Mouse (Mus musculus): ENCODE data around the gene Mrc1.
A peak's percentile ranks its signal among the peaks of the same experiment; 100 is the strongest.
"Not testable (repeated sequence)": the region's sequence is repeated elsewhere in the genome, so short reads cannot be mapped to it uniquely, and the experiment has no call there.

Mrc1 gene

DNA sequence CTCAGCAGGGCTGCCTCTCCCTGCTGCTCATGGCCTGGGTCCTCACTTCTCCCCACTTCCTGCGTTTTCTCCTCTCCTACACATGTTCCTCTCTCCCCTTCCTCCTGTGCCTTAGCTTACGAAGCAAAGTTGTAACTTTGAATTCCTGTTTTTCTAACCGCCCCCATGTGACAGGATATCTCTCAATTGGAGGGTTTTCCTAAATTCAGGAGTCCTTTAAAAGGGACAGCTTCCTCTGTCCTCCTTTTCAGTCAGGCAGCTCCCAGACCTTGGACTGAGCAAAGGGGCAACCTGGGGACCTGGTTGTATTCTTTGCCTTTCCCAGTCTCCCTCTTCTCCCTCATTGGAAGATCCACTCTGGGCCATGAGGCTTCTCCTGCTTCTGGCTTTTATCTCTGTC, at the start of gene Mrc1:
Mrc1 (plus strand) TSS at position 244 of the 400 bp plus-strand sequence.
- no peak for DNase-seq

DNA sequence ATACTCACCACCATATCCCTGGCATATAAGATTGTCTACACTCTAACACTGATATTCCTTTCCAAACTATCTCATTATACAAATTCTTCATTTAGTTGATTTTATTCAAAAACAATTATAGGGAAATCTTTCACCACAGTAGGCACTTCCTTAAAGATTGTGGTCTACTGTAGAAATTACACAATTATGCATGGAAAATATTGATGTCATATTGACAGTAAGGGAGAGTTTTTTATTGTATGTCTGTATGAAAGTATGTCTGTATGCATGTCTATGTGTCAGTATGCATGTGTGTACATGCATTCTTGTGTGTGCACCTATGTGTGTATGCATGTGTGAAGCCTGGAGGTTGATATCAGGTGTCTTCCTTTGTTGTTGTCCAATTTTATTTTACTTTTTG, 44.8 kb upstream of the Mrc1 start:
- DNase-seq = no peak

DNA sequence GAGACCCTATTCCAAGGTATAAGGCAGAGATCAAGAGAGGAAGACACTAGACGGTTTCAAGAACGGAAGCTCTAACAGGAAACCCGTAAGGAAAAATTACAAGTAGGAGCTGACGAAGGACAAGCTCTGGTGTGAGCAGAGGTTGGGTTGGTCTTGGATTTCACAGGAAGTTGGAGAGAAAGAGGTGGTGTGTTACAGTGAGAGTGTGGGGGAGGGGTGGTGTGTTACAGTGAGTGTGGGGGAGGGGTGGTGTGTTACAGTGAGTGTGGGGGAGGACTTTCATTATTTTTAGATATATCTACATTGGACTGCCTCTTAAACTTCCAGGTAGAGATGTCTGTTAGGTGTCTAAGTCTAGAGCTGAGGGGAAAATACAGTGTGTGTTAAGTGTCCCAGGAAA, 38.5 kb upstream of the Mrc1 start:
- no peak for DNase-seq

DNA sequence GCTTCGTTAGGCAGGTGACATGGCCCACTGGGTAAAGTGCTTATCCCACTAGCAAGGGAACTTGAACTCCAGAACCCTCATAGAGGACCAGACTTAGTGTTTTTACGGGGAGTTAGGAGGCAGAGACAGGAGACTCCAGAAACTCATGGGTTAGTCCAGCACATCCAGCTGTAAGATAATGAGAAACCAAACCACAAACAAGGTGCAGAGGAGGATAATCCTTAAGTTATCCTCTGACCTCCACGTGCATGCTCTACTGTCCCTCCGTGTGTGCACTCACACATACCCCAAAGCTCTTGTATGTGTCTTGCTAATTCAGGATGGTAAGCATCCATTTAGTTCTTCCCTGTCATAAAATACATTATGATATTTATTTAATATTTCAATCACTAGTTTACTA, 37.6 kb upstream of the Mrc1 start:
- DNase-seq = no peak

DNA sequence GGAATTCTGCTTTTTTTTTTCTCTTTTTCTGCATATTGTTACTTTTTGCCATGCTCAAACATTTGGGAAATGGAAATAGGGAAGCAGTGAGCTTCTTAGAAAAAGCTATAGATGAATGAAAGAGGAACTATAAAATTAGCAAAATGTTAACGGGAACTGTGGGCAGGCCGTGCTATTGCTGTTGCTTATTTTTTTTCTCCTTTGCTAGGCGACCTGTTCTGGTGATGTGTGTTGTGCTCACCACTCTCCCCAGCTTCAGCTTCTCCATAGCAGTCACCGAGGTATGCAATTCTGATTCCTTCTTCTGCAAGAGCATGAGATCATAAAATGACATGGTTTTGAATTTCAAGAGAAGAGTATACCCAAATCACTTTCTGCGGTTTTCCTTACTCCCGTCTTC, 37.1 kb upstream of the Mrc1 start:
- DNase-seq = no peak

DNA sequence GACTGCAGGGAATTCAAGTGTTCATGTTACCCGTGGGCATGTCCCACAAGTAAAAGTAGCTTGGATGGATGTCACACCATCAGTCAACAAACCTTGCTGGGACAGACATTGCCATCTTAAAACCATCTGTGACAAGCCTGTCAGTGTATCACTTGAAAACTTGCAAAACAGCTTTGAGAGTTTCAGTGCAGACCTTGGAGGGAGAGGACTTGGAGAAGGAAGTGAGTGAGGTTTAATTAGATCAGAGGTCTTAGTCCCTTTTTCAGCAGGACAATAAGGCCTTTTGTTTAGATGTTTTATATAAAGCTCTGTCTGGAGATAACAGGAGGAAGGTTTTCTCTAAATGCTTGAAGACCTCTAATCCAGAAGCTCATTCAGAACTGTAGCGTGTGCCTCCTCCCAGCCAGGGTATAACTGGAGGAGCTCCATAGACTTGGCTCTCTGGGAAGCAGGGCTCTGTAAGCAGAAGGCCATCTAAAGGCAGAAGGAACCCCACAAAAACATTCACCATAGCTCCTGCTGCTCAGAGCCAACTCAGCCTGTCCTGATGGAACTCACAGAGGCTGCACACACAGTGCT, 30.8 kb upstream of the Mrc1 start:
- not testable (repeated sequence) for DNase-seq

DNA sequence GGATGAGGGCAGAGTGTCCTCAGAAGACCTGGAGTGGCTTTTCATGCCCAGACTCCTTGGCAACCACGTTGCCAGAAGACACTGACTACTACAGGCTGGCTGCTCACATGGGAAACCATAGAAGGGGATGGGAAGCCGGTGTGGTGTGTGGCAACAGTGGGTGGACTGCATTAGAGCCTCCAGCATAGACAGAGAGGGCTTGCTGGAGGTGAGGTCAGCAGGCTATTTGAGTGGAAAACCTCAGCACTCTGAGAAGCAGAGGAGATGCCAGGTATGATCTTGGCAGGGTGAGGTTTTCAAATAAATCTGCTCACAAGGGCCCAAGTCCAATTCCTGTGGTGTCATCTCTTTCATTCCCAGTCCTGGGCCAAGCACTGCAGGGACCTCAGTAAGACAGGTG, 29.6 kb upstream of the Mrc1 start:
- peak; percentile 5 for DNase-seq

DNA sequence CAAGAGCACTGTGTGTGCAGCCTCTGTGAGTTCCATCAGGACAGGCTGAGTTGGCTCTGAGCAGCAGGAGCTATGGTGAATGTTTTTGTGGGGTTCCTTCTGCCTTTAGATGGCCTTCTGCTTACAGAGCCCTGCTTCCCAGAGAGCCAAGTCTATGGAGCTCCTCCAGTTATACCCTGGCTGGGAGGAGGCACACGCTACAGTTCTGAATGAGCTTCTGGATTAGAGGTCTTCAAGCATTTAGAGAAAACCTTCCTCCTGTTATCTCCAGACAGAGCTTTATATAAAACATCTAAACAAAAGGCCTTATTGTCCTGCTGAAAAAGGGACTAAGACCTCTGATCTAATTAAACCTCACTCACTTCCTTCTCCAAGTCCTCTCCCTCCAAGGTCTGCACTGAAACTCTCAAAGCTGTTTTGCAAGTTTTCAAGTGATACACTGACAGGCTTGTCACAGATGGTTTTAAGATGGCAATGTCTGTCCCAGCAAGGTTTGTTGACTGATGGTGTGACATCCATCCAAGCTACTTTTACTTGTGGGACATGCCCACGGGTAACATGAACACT, 28.2 kb upstream of the Mrc1 start:
- DNase-seq = not testable (repeated sequence)

DNA sequence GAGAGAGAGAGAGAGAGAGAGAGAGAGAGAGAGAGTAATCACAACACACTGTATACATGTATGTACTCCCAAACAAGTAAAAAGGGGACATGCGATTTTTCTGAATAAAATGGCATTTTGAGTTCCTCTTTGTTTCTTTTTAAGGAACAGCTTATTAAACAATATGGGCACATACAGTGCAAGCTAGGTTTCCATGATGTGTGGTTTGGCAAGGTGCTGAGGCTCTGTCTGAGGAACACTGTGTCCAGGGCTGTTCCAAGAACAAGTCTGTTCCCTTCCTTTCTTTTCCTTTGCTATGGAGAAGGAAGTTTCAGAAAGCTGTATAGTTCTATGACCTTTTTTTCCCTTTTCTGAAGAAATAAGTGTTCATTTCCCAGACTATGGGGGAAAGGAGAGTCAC, 24.9 kb upstream of the Mrc1 start:
- no peak for DNase-seq

DNA sequence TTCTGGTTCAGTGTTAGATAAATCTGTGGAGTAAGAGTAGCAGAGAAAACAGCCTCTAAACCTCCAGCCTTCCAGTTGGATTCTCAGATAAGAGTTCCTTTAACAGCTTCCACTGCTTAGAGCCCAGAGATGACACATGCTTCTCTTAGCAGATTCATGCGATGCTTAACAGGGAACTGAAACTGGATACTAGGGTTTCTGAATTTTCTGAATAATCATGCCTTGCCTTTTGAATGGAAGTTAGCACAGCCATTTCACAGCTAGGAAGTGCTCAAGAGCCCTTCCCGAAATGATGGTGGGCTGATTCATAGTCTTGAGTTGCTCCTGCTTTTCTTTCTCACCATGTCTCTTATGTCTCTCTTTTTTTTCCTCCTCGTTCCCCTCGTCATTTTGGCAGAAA, 22.4 kb upstream of the Mrc1 start:
- DNase-seq = no peak

DNA sequence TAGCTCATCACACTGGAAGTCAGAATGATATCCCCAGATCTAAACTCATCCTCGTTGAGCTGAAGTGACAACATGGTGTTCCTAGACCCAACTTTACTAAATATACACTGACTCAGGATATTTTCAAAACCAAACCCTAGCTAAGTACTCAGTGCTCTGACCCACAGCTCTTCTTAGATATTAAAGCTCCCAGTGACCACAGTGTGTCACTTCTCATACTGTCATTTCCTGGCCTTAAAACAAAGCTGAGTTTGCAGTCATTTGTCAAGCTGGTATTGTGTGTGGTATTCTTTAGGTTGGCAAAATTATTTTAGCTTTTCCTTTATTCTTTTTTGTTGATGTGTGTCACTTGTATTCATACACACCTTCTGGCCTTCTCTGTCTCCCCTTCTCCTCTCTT, 18.5 kb upstream of the Mrc1 start:
- no peak for DNase-seq

DNA sequence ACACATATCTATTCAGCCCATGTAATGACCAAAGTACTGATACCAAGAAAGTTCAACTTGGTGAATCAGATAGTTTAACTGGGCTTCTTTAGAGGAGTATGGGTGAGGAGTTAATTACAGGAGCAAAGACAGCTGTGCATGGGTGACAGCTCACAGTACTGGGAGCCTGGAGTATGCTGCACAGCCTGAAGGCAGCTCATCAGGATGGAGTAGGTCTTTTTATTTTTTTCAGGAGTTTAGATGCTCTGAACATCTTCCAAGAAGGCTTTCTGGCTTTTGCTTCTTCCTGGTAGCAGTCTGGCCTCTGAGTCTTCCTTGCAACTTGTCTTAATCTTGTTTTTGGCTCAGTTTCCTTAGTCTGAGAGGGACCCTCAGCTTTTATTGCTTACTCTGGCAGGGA, 17.6 kb upstream of the Mrc1 start:
- no peak for DNase-seq

DNA sequence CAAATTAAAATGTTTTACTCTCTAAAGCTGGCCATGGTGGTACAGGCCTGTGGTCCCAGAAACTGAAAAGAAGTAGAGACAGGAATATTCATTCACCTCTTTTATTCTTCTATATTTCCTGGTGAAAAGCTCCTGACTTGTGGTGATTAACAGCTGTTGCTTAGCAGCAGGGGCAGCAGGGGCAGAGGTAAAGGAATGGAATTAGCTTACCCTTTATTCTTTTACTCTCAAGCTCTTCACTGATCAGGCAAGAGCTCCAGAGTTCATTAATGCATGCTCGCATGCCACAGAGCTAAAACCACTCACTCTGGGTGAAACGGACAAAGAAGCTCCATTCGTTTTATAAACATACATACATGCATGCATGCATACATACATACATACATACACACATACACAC, 14.4 kb upstream of the Mrc1 start:
- DNase-seq = no peak

DNA sequence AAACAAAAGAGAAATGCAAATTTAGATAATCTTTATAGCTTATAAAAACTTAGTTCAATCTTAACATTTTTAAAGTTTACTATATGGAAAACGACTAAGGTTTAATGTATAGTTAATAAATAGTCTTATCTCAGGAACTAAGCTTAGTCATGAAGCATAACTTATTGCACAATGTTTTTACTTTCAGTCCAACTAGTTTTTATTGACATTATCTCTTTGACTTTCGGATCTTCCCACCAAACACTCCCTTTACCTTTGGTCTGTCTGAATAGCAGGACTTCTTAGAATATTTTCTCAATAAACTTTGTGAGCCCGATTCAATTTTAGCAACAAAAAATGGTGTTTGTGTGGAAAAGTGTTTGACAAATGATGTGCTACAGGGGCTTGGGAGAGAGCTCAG, 12.5 kb upstream of the Mrc1 start:
- no peak for DNase-seq

DNA sequence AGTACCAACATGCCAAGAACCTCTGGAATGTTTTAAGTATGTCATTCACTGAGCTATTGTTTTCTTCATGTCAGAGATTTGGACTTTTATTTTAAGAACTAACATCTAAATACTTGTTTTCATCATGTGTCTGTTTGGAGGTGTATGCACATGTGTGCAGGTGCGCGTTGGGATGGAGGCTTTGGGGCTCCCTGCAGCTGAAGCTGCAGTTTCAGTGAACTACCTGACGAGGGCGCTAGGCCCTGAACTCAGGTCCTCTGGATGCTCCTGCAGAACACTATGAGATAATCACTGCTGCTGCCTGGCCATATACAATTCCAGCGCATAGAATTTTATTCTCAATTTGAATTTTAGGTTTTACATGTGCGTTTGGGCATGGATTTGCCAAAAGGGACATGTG, 11.1 kb upstream of the Mrc1 start:
- DNase-seq = no peak

DNA sequence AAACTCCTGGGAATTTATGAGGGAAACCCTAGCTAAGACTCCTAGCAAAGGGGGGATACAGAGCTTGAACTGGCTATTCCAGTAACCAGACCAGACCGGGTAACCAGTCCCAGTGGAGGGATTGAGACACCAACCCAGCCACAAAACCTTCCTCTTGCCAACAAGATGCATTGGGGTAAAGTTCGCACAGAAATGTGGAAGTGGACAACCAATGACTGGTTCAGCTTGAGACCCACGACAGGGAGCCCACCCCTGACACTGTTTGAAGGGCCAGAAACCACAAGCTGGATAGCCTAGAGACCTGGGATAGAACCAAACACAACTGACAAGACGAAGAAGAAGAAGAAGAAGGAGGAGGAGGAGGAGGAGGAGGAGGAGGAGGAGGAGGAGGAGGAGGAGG, 4.8 kb upstream of the Mrc1 start:
- DNase-seq = no peak

DNA sequence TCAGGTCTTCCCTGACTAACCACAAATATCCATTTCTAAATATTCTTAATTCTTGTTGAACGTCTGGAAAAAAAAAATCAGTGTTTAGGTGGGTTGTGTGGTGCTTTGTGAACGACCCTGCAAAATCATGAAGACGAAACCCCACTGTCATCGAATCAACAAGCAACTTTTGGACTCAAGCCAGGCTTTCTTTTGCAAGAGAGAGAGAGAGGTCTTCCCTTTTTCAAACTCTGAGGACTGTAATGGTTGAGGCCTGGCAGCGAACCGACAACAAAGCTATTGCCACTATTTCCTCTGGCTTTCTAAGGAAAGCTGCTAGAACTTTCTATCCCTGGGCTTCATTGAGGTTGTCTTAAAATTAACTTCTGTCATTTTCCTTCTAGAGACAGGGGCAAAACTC, 697 bp upstream of the Mrc1 start:
- no peak for DNase-seq

DNA sequence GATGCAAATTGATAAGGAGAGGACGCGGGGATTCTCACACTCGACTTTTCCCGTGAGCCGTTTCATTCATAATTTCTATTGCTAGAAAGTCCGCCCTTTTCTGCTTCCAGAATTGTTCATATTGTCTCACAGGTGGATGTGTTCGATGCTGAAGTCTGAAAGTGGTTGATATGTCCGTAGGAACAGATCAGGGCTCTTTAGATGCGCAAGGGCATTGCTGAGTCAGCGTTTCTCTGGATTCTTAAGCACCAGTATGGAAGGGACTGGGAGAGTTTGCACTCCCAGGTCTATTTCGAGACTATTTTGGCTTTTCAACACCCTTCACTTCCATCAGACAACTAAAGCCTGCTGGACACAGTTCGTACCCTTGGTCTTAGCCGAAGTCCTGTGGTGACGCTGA, 787 bp downstream of the Mrc1 start:
- DNase-seq = no peak

DNA sequence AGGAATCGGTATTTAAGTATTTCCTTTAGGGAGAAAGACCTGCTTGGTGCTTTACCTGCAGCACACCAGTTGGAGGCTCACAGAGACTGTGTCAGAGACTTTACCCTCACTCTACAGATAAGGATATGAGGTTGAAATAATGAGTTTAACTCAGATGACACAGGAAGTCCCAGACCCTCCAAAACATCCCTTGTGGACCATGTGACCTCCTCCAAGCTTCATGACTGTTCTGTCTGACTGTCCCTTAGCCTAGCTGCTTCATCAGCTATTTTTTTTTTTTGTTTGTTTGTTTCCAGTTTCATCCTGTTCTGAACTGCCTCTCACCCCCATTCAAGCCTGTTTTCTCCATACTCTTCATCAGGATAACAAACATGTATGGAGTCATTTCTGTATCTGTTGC, 3.7 kb downstream of the Mrc1 start:
- DNase-seq = no peak

DNA sequence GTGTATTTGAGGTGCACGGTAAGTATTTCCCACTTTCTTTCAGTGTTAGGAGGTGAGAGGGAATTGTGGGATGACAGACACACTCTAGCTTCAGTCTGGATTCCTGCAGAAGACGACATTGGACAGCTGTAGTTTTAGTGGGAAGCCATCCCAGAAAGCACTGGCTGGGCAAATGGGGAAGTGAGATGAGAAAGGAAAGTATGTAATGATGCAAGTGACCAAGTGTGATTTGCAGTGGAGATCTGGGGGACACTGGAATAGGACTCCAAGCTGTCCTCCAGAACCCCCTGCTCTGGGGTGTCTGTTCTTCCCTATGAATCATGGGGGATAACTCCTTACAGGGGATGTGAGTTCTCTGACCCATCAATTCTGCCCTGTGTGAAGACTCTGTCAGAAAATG, 4.8 kb downstream of the Mrc1 start:
- DNase-seq = no peak

DNA sequence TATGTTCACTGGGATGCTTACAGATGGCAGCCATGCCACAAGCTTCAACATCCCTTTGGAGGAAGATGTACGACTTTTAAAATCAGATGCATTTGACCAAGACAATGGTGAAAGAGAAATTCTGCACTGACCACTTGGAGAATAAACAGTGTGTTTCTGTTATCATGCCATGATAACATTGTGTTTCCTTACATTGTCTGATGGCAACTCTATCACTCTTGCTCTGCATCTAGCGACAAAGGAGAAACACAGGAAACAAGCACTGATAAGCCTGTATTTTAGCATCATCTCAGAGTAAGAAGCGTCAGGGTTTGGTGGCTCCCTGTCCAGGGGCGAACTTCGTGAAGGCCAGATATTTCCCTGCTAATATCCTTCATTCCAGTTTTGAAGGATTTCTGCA, 6.1 kb downstream of the Mrc1 start:
- no peak for DNase-seq

DNA sequence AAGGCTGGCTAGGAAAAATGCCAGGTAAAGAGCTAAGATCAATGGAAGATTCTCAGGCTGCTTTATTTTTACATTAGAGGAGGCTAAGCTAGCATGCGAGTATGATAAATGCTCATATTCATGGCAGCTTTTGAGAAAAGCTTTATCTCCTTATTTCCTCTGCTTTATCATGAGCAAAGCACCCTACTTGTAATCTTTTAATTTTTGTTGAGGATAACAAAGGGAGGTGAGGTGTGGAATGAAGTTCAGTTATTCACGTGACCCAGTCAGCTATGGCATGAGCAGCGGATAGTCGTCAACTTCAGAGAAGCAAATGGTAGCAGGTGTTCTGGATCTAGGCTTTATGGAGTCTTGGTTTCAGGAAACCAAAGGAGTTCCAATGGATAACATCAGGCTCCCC, 7.7 kb downstream of the Mrc1 start:
- no peak for DNase-seq

DNA sequence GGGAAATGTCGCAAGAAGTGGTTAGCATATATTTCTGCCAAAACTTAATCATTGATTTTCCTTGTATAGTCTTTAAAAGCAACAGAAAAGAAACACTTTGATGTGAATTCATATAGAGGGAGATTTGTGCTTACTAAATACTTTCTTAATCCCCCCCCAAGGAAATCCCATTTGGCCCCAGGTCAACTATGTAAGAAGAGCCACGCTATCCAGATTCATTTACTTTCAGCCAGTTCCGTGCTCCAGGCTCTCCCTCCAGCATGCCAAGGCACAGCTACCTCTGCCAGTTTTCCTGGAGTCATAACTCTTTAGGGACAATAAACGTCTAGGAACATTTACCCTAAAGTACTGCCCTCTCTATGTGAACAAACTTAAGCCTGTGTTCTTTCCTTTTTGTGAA, 8.5 kb downstream of the Mrc1 start:
- no peak for DNase-seq

DNA sequence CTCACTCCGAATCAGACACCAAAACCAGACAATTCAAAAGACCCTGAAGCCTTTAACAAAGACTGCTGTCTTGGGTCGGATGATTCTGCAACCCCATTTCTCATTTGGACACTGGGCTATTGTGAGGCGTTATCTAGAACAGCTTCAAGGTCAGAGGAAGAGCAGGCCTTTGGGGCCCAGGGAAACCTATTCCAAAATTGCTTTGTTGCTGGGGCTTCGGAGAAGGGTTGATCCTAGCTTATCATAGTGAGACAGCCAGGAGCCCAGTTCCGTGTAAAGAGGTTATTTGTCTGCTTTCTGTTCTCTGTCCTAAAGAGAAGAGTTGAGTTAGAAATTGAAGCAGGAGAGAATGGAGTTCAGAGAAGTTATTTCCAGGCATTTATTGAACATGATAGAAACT, 10.0 kb downstream of the Mrc1 start:
- no peak for DNase-seq

DNA sequence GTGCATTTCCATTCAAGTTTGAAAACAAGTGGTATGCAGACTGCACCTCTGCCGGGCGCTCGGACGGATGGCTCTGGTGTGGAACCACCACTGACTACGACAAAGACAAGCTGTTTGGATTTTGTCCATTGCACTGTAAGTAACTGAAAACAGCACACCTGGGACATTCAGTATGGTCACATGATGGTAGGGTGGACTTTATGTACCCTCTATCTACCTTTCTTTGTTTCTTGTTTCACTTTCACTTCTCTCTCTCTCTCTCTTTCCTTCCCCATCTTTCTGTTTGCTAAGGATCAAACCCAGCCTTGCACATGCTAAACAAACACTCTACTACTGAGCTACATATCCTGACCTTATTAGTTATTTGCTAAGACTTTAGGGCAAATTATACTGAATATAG, 15.0 kb downstream of the Mrc1 start:
- no peak for DNase-seq

DNA sequence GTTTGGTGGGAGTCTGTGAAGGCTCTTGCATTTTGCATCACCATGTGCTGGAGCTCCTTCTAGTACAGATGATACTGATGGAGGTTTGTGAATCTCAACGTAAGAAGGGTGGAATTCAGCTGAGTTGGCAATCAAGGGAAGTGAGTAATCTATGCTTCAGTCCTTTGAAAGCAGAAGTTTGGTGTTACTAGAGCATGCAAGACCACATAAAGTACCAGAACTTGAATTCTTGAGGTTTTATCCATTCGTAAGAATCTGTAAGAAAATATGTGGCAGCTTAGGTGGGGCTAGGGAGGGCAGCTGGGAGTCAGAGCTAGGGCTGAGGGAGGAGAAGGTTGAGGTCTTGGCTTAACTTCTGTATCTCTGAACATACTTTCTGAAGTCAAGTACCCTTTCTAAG, 15.5 kb downstream of the Mrc1 start:
- no peak for DNase-seq

All from right cerebral cortex, postnatal 14 days (tissue).